In genomic region chr6:137396106-137396793, GRCm38 (mm10) we compare ENCODE assay signal across 14 mouse cellular contexts.
A peak's percentile ranks its signal among the peaks of the same experiment; 100 is the strongest.
DNase-seq lines count a peak whose midpoint lies in the region; ATAC-seq and TF ChIP-seq lines count a peak whose summit lies in the region.
"Had no signal": no experiment of that assay in that cellular context is flagged by ENCODE, and none has a peak within 500 bp of the region (broad histone marks: within the 10 kb centered on the region; RNA-seq: fewer than 3 reads in every experiment).

No protein-coding gene starts in this region.

- DNase-seq in heart, postnatal 0 days (ENCODE audit: low spot score), result no peak
- DNase-seq in layer of hippocampus, adult 2 months (ENCODE audit: low spot score in 2 of 2), result no peak
- DNase-seq in layer of hippocampus, postnatal 36 days, result no peak
- peak; percentile 15 for DNase-seq in retina, postnatal 1 day
- DNase-seq in retina, embryonic 14.5 days (ENCODE audit: low spot score), result no peak
- DNase-seq in ovary, postnatal 14 days (ENCODE audit: low spot score), result no peak
- DNase-seq: cerebellum, adult 11 months; heart, adult 18-20 months; heart, postnatal 36 days; thymus, postnatal 25 days had no signal

- H3K4me1 ChIP-seq in heart, postnatal 0 days (ENCODE audit: control insufficient read depth, insufficient read depth), result no peaks in the 10 kb centered on the region
- H3K4me1 ChIP-seq in heart, embryonic 11.5 days (ENCODE audit: control insufficient read depth, insufficient read depth, low read length), result no peaks in the 10 kb centered on the region
- H3K4me1 ChIP-seq: limb, embryonic 13.5 days; midbrain, embryonic 12.5 days; stomach, embryonic 15.5 days had no signal

- 76% methylated on average over 4 of the region's 4 CpGs for WGBS in heart, postnatal 0 days
- 72% methylated on average over 4 of the region's 4 CpGs for WGBS in heart, embryonic 11.5 days (ENCODE audit: insufficient replicate concordance)

- no peak overlapping the region for H3K9ac ChIP-seq in heart, postnatal 0 days (replicated peaks; ENCODE audit: low read depth, low read length)
- no peak overlapping the region for H3K9ac ChIP-seq in heart, embryonic 11.5 days (ENCODE audit: low read depth, low read length)
- H3K9ac ChIP-seq: limb, embryonic 13.5 days; midbrain, embryonic 12.5 days; stomach, embryonic 15.5 days had no signal

- no peaks in the 10 kb centered on the region for H3K27me3 ChIP-seq in heart, postnatal 0 days (ENCODE audit: control insufficient read depth, insufficient read depth, low read length)
- H3K27me3 ChIP-seq in heart, embryonic 11.5 days (ENCODE audit: control insufficient read depth, insufficient read depth, low read length), result no peaks in the 10 kb centered on the region
- H3K27me3 ChIP-seq: limb, embryonic 13.5 days; midbrain, embryonic 12.5 days; stomach, embryonic 15.5 days had no signal

- H3K4me3 ChIP-seq in heart, postnatal 0 days (ENCODE audit: low read depth, low read length), result no peak overlapping the region
- H3K4me3 ChIP-seq in heart, embryonic 11.5 days (ENCODE audit: low read depth, low read length), result no peak overlapping the region
- no peak overlapping the region for H3K4me3 ChIP-seq in layer of hippocampus, adult 2 months
- H3K4me3 ChIP-seq: limb, embryonic 13.5 days; midbrain, embryonic 12.5 days; stomach, embryonic 15.5 days had no signal

- no peak for ATAC-seq in heart, postnatal 0 days (ENCODE audit: insufficient read depth, low read depth)
- ATAC-seq in heart, embryonic 11.5 days (replicated peaks; ENCODE audit: insufficient number of reproducible peaks, low FRiP score, low TSS enrichment), result no peak

- TF ChIP-seq EP300 in heart, postnatal 0 days (IDR thresholded peaks at IDR 0.05; ENCODE audit: low read depth), result no peak

- peak; percentile 40 for TF ChIP-seq CTCF in heart, postnatal 0 days (IDR thresholded peaks at IDR 0.05; ENCODE audit: low read depth)
- TF ChIP-seq CTCF in layer of hippocampus, adult 2 months (conservative IDR thresholded peaks at IDR 0.05), result peak; percentile 74

- no peaks in the 10 kb centered on the region for H3K36me3 ChIP-seq in heart, postnatal 0 days (replicated peaks; ENCODE audit: control insufficient read depth, insufficient read depth, low read length)
- H3K36me3 ChIP-seq in heart, embryonic 11.5 days (ENCODE audit: control insufficient read depth, insufficient read depth, low read length), result no peaks in the 10 kb centered on the region
- H3K36me3 ChIP-seq: limb, embryonic 13.5 days; stomach, embryonic 15.5 days had no signal

- H3K27ac ChIP-seq in heart, postnatal 0 days (ENCODE audit: low read depth), result no peak overlapping the region
- no peak overlapping the region for H3K27ac ChIP-seq in heart, embryonic 11.5 days (ENCODE audit: low read depth, low read length)
- no peak overlapping the region for H3K27ac ChIP-seq in layer of hippocampus, adult 2 months
- H3K27ac ChIP-seq: limb, embryonic 13.5 days; midbrain, embryonic 12.5 days; stomach, embryonic 15.5 days had no signal

- no peak overlapping the region for H3K4me2 ChIP-seq in heart, postnatal 0 days (ENCODE audit: low read depth, low read length)
- H3K4me2 ChIP-seq in heart, embryonic 11.5 days, result no peak overlapping the region
- H3K4me2 ChIP-seq: limb, embryonic 13.5 days; midbrain, embryonic 12.5 days; stomach, embryonic 15.5 days had no signal

- no peaks in the 10 kb centered on the region for H3K9me3 ChIP-seq in heart, postnatal 0 days (replicated peaks; ENCODE audit: control insufficient read depth, low read length)
- no peaks in the 10 kb centered on the region for H3K9me3 ChIP-seq in heart, embryonic 11.5 days (replicated peaks; ENCODE audit: control insufficient read depth, low read length)
- H3K9me3 ChIP-seq: limb, embryonic 13.5 days; midbrain, embryonic 12.5 days; stomach, embryonic 15.5 days had no signal
